Mouse (Mus musculus): Measurements from ENCODE around the gene Dusp21. TPM values are rescaled to one million over a fixed set of nuclear protein-coding genes. Genes with fewer than 3 reads are reported as not detected.

The Dusp21 gene
- polyA plus RNA-seq, 1 experiment from 2014 or later, result not detected

- Histone ChIP-seq H3K27ac (ENCODE audit: low read length) (no peak overlapping the region), H3K4me3 (ENCODE audit: low read depth, low read length) (no peak overlapping the region), H3K4me1 (ENCODE audit: control insufficient read depth, insufficient read depth, low read length) (no peaks in the 10 kb centered on the region), H3K9ac (replicated peaks; ENCODE audit: low read depth, low read length) (no peak overlapping the region), H3K4me2 (replicated peaks; ENCODE audit: low read depth, low read length) (no peak overlapping the region), H3K27me3 (ENCODE audit: control insufficient read depth, insufficient read depth, low read length) (no peaks in the 10 kb centered on the region), H3K36me3 (ENCODE audit: control insufficient read depth, insufficient read depth, low read length) (no peaks in the 10 kb centered on the region), H3K9me3 (ENCODE audit: control insufficient read depth, low read depth, low read length) (no peaks in the 10 kb centered on the region)
- ATAC-seq (ENCODE audit: insufficient number of reproducible peaks, insufficient read depth, low FRiP score, low read depth), result no peak
- 75% methylated on average over 3 of the region's 3 CpGs for WGBS
These were observed 21.3 kb downstream of the Dusp21 start for GRCm38 (mm10) chrX:18166961-18167360.

- ATAC-seq (ENCODE audit: insufficient number of reproducible peaks, insufficient read depth, low FRiP score, low read depth), result no peak
- Histone ChIP-seq H3K27me3 (ENCODE audit: control insufficient read depth, insufficient read depth, low read length) (no peaks in the 10 kb centered on the region), H3K4me3 (ENCODE audit: low read depth, low read length) (no peak overlapping the region), H3K9ac (replicated peaks; ENCODE audit: low read depth, low read length) (no peak overlapping the region), H3K4me1 (ENCODE audit: control insufficient read depth, insufficient read depth, low read length) (no peaks in the 10 kb centered on the region), H3K9me3 (ENCODE audit: control insufficient read depth, low read depth, low read length) (no peaks in the 10 kb centered on the region), H3K4me2 (replicated peaks; ENCODE audit: low read depth, low read length) (no peak overlapping the region), H3K36me3 (ENCODE audit: control insufficient read depth, insufficient read depth, low read length) (no peaks in the 10 kb centered on the region), H3K27ac (ENCODE audit: low read length) (no peak overlapping the region)
- WGBS, result 80% methylated on average over 1 of the region's 1 CpGs
These were observed 23.3 kb downstream of the Dusp21 start for GRCm38 (mm10) chrX:18168940-18169339.

- H3K4me3 ChIP-seq (ENCODE audit: low read depth, low read length), result no peak overlapping the region
- no peaks in the 10 kb centered on the region for H3K36me3 ChIP-seq (ENCODE audit: control insufficient read depth, insufficient read depth, low read length)
- H3K4me2 ChIP-seq (replicated peaks; ENCODE audit: low read depth, low read length), result no peak overlapping the region
- ATAC-seq (ENCODE audit: insufficient number of reproducible peaks, insufficient read depth, low FRiP score, low read depth), result no peak
- 15% methylated on average over 4 of the region's 4 CpGs for WGBS
- no peak overlapping the region for H3K9ac ChIP-seq (replicated peaks; ENCODE audit: low read depth, low read length)
- no peaks in the 10 kb centered on the region for H3K27me3 ChIP-seq (ENCODE audit: control insufficient read depth, insufficient read depth, low read length)
- H3K9me3 ChIP-seq (ENCODE audit: control insufficient read depth, low read depth, low read length), result no peaks in the 10 kb centered on the region
- no peaks in the 10 kb centered on the region for H3K4me1 ChIP-seq (ENCODE audit: control insufficient read depth, insufficient read depth, low read length)
- no peak overlapping the region for H3K27ac ChIP-seq (ENCODE audit: low read length)
These were observed 29.2 kb downstream of the Dusp21 start for GRCm38 (mm10) chrX:18174831-18175230.

- H3K4me2 ChIP-seq (replicated peaks; ENCODE audit: low read depth, low read length), result no peak overlapping the region
- H3K9me3 ChIP-seq (ENCODE audit: control insufficient read depth, low read depth, low read length), result no peaks in the 10 kb centered on the region
- H3K36me3 ChIP-seq (ENCODE audit: control insufficient read depth, insufficient read depth, low read length), result no peaks in the 10 kb centered on the region
- H3K27me3 ChIP-seq (ENCODE audit: control insufficient read depth, insufficient read depth, low read length), result no peaks in the 10 kb centered on the region
- H3K4me3 ChIP-seq (ENCODE audit: low read depth, low read length), result no peak overlapping the region
- ATAC-seq (ENCODE audit: insufficient number of reproducible peaks, insufficient read depth, low FRiP score, low read depth), result no peak
- WGBS, result 88% methylated on average over 4 of the region's 4 CpGs
- H3K9ac ChIP-seq (replicated peaks; ENCODE audit: low read depth, low read length), result no peak overlapping the region
- no peaks in the 10 kb centered on the region for H3K4me1 ChIP-seq (ENCODE audit: control insufficient read depth, insufficient read depth, low read length)
- H3K27ac ChIP-seq (ENCODE audit: low read length), result no peak overlapping the region
These were observed 32.1 kb downstream of the Dusp21 start for GRCm38 (mm10) chrX:18177803-18178202.

- H3K27ac ChIP-seq (ENCODE audit: low read length), result no peak overlapping the region
- no peaks in the 10 kb centered on the region for H3K27me3 ChIP-seq (ENCODE audit: control insufficient read depth, insufficient read depth, low read length)
- H3K4me1 ChIP-seq (ENCODE audit: control insufficient read depth, insufficient read depth, low read length), result no peaks in the 10 kb centered on the region
- no peaks in the 10 kb centered on the region for H3K36me3 ChIP-seq (ENCODE audit: control insufficient read depth, insufficient read depth, low read length)
- no peak overlapping the region for H3K4me3 ChIP-seq (ENCODE audit: low read depth, low read length)
- H3K9me3 ChIP-seq (ENCODE audit: control insufficient read depth, low read depth, low read length), result no peaks in the 10 kb centered on the region
- ATAC-seq (ENCODE audit: insufficient number of reproducible peaks, insufficient read depth, low FRiP score, low read depth), result no peak
- WGBS, result 56% methylated on average over 1 of the region's 1 CpGs
- H3K4me2 ChIP-seq (replicated peaks; ENCODE audit: low read depth, low read length), result no peak overlapping the region
- H3K9ac ChIP-seq (replicated peaks; ENCODE audit: low read depth, low read length), result no peak overlapping the region
These were observed 33.8 kb downstream of the Dusp21 start for GRCm38 (mm10) chrX:18179492-18179891.

GRCm38 (mm10) chrX:18187203-18187602 is 41.5 kb downstream of the Dusp21 start:
- ATAC-seq (ENCODE audit: insufficient number of reproducible peaks, insufficient read depth, low FRiP score, low read depth), result no peak
- H3K27me3 ChIP-seq (ENCODE audit: control insufficient read depth, insufficient read depth, low read length), result no peaks in the 10 kb centered on the region

GRCm38 (mm10) chrX:18188293-18188692 is 42.6 kb downstream of the Dusp21 start:
- Histone ChIP-seq H3K4me2 (replicated peaks; ENCODE audit: low read depth, low read length) (no peak overlapping the region), H3K27ac (ENCODE audit: low read length) (no peak overlapping the region), H3K4me1 (ENCODE audit: control insufficient read depth, insufficient read depth, low read length) (no peaks in the 10 kb centered on the region), H3K9ac (replicated peaks; ENCODE audit: low read depth, low read length) (no peak overlapping the region), H3K9me3 (ENCODE audit: control insufficient read depth, low read depth, low read length) (no peaks in the 10 kb centered on the region), H3K4me3 (ENCODE audit: low read depth, low read length) (no peak overlapping the region), H3K36me3 (ENCODE audit: control insufficient read depth, insufficient read depth, low read length) (no peaks in the 10 kb centered on the region), H3K27me3 (ENCODE audit: control insufficient read depth, insufficient read depth, low read length) (no peaks in the 10 kb centered on the region)
- no peak for ATAC-seq (ENCODE audit: insufficient number of reproducible peaks, insufficient read depth, low FRiP score, low read depth)
- WGBS, result 81% methylated on average over 2 of the region's 2 CpGs

More at GRCm38 (mm10) chrX:18187203-18187602, 41.5 kb downstream of the Dusp21 start:
- Histone ChIP-seq H3K36me3 (ENCODE audit: control insufficient read depth, insufficient read depth, low read length) (no peaks in the 10 kb centered on the region), H3K27ac (ENCODE audit: low read length) (no peak overlapping the region), H3K4me3 (ENCODE audit: low read depth, low read length) (no peak overlapping the region), H3K9ac (replicated peaks; ENCODE audit: low read depth, low read length) (no peak overlapping the region), H3K4me1 (ENCODE audit: control insufficient read depth, insufficient read depth, low read length) (no peaks in the 10 kb centered on the region), H3K9me3 (ENCODE audit: control insufficient read depth, low read depth, low read length) (no peaks in the 10 kb centered on the region), H3K4me2 (replicated peaks; ENCODE audit: low read depth, low read length) (no peak overlapping the region)

Other genes starting within 250 kb of the Dusp21 start
- 26.0 and 33.4 TPM in 2 replicates for gene Kdm6a, start 16.7 kb downstream of the Dusp21 start, polyA plus RNA-seq (2014; fragmentation: Nextera tagmentation; extraction: Ambion mirVana)

Data from stomach, embryonic 14.5 days (tissue).